Mouse (Mus musculus) small intestine, adult 2 months (tissue): ENCODE results near the gene Eprs.

Experiments used
- CTCF ChIP-seq: fragments of 200-500 bp; IDR thresholded peaks from 2 replicates; pipeline ENCODE4 v1.5.1; 2012; ENCODE audit warnings: low read depth, mild to moderate bottlenecking, control low read depth, inconsistent platforms, low read length, moderate library complexity, mixed read lengths; ENCODE audit not compliant: insufficient replicate concordance, insufficient read length; ENCODE audit errors: extremely low read depth
- POLR2A ChIP-seq: fragments of 200-500 bp; IDR thresholded peaks from 2 replicates; pipeline ENCODE4 v1.6.1; 2012; ENCODE audit warnings: low read depth, mild to moderate bottlenecking, control low read depth, inconsistent platforms, low read length, moderate library complexity

- TF ChIP-seq CTCF (no peak), POLR2A (no peak)
Measured at GRCm38 (mm10) chr1:185352151-185352550, 10.7 kb upstream of the Eprs start.
